Mouse (Mus musculus) hindlimb bud, embryonic 11.5 days (tissue): ENCODE data around the gene Rit1.
"Not testable (repeated sequence)": the region's sequence is repeated elsewhere in the genome, so short reads cannot be mapped to it uniquely, and the experiment has no call there.

Source experiments
- DNase-seq: peaks from one replicate; pipeline ENCODE4 v3.0.0-alpha.2; 2012; ENCODE audit warnings: low read depth, low spot score; ENCODE audit errors: extremely low spot score

Gene Rit1

DNA sequence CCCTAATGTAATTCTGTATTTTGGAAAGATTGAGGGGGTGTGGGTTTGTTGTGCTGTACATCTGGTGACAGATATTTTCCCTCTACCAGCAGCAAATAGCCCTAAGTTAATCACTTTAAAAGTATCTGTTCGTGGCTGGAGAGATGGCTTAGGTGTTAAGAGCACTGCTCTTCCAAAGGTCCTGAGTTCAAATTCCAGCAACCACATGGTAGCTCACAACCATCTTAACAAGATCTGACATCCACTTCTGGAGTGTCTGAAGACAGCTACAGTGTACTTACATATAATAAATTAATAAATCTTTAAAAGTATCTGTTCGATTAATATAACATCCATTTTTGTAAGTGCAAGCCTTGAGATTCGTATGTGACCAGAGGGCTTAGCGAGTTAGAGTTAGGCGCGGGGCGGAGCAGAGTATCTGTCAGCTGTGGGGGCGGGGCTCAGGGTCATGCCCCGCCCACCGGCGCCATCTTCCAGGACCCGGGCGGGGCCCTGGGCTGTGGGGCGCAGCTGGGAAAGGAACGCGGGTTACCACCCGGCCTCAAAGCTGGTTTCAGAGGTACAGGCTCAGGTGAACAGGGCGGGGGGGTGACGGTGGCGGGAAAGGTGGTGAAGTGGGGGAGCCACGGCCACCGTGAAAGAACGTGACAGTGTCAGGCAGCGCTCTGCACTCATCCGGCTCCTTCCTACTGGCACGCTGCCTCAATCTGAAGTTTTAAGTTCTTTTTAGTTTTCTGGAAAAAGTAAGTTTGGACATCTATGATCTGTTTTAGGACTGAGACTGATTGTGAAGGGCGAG is at the start of gene Rit1:
Gene Rit1 (plus strand): TSS at position 440 of the 799 bp plus-strand sequence.
- peak; percentile 39 for DNase-seq

DNA sequence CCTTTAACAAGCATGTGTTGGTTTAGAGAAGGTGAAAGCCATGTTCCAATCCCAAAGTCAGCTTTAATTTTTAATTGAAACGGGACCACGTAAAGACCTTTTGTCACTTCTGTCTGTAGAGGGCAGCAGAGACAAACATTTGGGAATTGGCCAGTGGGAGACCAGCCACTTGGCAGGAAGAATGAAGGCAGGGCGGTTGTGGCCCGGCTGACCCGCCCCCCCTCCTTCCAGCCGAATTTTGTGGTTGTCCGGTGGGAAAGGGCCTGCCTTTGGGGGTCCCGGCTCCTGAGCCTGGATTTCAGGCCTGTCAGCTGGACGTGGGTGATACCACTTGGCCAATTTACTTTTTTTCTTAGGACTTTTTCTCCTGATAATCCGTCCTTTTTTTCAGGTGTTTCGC is 39.2 kb upstream of the Rit1 start:
- peak; percentile 87 for DNase-seq

DNA sequence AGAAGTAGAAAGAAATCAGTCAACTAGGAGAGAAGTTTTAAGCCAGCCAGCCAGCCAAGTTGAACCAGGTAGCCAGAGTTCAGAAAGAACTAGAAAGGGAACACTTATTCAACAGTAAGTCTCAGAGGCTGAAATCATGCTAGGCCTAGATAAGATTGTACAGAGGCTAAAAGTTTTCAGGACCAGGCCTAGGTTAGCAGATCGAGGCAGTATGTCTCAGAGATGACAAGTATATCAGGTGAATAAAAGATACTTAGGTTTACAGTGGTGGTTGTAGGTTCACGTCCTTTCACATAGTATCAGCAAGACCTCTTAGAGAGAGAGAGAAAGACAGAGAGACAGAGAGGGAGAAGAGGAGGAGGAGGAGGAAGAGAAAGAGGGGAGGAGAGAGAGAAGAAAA is 32.8 kb upstream of the Rit1 start:
- no peak for DNase-seq

DNA sequence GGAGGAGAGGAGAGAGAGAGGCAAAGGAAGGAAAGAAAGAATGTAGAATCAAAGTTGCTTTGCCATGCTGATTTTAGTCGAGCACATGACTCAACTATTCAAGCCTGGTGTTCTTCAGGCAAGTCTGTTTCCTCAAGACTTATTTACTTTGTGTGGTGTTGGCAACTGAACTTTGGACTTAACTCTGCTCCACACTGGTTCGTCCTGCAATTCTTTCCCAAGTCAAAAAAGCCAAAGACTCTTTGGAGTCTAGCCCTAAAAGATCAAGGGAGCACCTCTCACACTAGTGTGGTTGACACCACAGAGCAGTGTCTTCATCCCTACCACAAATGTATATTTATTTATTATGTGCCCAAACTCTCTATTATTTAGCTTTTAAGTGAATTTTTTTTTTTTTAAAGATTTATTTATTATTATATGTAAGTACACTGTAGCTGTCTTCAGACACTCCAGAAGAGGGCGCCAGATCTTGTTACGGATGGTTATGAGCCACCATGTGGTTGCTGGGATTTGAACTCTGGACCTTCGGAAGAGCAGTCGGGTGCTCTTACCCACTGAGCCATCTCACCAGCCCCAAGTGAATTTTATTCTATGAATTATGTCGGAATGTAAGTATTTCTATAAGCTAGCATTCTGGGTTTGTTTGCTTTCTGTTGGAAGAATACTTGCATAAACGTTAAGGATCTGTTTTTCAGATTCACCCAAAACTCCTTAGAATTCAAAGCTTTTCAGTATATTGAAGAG is 32.2 kb upstream of the Rit1 start:
- DNase-seq = no peak

DNA sequence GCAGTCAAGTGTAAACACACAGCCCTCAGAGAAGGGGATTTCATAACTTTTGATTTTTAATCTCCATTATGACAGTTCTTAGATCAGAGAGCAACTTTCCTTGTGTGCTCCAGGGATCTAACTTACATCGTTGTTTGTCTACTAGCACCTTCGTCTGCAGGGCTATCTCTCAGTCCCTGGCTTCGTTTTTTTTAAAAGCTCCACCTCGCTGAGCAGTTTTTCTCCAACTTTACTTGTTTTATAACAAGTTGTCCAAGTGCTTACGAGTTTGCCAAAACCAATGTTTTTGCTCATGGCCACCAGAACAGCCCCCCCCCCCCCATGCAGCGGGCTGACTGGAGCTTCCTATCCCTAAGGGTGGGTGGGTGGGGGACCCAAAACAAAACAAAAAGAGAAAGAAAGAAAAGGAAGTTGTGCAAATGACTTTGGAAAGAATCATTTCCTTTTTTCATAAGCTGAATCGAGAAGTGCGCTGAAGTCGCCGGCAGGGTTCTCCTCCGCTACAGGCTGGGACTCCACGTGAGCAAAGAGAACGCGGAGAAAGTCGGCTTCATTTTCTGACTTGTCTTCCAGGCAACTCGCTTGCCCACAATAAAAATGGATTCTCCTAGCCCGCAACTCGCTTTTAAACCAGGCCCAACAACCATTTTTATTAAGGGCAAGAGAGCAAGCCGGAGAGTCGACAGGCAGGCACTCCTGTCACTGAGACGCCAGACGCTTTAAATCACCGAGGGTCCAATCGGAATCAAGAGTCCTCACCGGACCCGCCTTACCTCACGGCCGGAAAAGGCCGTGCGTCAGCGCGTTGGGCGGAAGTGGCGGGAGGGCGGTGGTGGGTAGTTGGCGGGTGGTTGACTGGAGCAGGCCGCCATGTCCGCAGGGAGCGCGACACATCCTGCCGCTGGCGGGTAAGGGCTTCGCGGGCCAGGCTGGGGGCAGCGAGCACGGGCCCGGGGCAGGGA is 31.4 kb upstream of the Rit1 start, which contains the start of gene Khdc4:
Gene Khdc4 (plus strand): TSS at position 824 of the 962 bp plus-strand sequence.
- DNase-seq = peak; percentile 97

DNA sequence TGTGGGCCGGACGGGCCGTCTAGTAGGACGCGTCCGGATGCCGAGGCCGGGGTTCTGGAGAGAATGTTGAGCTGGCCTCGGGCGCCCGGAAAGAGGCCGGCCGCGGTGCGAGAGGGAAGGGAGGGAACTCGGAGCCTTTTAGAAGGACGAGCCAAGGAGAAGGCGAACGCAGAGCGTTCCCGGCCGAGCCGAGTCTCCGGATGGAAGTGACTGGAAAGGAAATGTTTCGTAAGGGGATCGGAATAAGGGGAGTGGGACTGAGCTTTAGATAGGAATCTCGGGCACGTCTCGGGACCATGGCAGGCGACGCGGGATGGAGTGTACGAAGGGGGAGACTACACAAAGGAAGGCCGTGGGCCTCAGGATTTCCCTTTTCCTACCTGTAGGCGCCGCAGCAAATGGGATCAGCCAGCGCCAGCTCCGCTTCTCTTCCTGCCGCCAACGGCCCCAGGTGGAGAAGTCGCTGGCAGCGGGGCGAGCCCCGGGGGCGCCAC is 30.6 kb upstream of the Rit1 start:
- no peak for DNase-seq

DNA sequence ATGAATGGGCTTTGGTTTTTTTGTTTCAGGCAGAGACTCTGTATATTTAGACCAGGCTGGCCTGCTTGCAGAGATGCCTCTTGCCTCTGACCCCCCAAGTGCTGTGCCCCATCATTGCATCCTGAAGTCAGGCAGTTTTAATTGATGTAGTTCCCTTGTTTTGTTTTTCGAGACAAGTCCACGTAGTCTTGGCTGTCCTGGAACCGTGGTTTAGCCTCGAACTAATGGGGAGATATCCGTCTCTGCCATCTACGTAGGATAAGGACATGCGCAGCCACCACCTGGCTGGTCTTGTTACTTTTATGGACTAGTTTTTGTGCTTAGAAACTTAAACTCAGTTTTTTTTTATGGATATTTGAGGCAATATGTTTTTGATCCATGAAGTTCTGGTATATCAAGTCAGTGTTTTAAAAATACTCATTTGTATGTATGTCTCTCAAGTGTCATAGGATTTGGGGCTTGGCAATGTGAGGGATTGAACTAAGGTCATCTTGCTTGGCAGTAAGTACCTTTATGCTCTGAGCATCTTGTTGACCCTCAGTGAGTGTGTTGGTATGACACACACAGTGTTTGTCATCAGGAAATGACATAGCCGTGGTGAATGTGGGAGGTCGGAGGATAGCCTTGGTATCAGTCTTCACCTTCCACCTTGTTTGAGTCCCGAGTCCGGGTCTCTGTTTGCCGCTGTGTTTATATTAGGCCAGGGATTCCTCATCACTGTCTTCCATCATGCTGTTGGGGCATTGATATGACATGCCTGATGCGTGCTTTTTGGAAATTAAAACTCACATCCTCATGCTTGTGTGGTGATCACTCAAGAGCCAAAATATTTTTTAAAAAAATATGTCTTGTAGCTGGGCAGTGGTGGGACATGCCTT is 29.7 kb upstream of the Rit1 start:
- DNase-seq = no peak

DNA sequence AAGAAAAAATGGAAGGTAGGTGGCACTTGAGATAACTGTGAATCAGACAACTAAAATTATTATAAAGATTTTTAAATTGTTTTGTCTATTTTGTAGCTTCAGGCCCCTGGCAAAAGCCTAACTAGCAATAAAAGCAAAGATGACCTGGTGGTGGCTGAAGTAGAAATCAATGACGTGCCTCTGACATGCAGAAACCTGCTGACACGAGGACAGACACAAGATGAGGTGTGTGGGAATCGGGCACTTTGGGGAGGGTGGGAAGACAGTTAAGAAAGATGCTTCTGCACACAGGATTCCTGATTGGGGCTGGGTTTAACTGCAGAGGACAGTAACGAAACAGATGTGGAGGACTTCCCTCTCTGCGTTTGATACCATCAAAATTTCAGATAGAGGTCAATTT is 27.6 kb upstream of the Rit1 start:
- DNase-seq = no peak

DNA sequence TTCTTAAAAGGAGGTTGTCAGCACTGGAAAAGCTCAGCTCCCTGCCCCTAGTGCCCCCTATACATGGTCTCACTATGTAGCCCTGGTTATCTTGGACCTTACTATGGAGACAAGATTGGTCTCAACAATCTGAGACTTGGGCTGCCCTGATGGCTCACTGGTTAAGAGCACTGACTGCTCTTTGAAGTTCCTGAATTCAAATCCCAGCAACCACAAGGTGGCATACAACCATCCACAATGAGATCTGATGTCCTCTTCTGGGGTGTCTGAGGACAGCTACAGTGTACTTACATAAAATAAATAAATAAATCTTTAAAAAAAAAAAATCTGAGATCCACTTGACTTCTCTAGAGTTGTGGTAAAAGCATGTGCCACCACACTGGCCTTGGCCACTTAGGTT is 21.1 kb upstream of the Rit1 start:
- DNase-seq = no peak

DNA sequence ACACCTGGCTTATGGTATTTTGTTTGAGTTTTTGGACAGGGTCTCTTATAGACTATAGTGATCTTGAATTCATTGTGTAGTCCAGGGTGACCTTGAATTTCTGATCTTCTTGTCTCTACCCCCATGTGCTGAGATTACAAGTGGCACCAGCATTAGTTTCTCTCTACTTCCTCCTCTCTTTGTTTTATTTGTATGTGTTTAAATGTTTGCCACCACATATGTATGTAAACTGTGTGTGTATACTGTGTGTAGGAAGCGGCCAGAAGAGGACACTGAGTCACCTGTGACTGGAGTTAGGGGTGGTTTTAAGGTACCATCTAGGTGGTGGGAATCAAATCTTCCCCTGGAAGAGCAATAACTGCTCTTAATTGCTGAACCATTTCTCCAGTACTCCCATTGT is 18.6 kb upstream of the Rit1 start:
- DNase-seq = no peak

DNA sequence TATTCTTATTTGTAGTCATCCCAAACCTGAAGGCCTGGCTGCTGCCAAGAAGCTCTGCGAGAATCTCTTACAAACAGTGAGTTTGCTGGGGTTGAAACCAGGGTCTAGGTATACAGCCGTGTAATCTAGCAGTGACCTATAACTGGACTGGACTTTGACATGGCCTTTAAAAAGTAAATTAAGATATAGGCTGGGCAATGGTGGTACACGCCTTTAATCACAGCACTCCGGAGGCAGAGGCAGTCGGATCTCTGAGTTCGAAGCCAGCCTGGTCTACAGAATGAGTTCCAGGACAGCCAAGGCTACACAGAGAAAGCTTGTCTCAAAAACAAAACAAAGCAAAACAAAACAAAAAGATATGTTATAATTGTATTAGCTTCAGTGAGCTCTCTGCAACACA is 17.8 kb upstream of the Rit1 start:
- no peak for DNase-seq

DNA sequence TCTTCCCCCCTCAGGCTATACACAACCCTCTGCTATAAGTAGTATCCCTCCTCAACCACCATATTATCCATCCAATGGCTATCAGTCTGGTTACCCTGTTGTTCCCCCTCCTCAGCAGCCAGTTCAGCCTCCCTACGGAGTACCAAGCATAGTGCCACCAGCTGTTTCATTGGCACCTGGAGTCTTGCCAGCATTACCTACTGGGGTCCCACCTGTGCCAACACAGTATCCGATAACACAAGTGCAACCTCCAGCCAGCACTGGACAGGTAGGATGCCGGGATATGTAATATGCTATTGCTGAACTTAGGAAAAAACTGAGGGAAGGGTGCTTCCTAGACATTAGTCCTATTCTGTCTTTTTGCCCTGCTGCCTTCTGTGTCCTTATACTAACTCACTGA is 16.4 kb upstream of the Rit1 start:
- no peak for DNase-seq

DNA sequence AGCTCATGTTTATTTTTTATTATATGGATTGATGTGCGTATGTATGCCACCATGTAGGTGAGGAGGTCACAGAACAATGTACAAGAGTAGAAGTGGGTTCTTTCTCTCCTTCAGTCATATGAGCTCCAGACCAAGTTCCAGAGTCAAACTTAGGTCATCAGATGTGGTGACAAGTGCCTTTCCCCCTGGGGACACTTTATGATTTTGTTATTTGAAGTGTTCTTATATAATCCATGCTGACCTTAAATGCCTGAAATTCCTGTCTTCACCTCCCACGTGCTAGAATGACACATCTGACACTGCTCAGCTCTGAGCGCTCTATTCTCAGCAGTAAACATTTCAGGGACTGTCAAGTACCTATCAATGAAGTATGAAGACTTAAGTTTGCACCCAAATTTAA is 15.4 kb upstream of the Rit1 start:
- no peak for DNase-seq

DNA sequence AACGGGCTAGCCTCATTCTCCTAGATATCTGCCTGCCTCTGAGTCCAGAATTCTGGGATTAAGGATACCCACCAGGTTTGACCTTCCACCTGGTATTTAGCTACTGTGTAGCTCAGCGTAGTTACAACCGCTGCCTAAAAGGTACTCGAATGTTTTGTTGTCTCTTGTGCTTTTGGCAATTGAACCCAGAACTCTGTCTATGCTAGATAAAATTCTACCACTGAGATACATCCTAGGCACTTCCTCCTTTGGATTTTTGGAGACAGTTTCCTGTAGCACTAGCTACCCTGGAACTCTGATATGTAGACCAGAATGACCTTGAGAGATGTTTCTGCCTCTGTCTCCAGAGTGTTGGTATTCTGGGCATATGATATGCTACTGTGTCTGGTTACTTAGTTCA is 2.9 kb upstream of the Rit1 start:
- no peak for DNase-seq

DNA sequence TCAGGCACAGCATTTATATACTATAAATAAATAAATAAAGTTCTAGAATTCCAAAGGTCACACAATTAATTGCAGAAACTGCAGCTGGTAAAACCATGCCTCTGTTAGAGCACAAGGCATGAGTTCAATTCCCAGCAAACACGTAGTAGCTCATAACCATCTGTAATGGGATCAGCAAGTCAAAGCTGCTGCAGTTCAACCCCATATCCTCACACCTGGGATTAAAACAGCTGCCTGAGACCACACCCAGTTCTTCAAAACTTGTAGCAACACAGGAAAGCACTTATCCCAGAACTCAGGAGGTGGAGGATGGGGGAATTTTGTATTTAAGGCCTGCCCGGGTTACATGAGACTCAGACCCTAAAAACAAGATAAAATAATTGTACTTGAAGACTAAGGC is 1.9 kb upstream of the Rit1 start:
- no peak for DNase-seq

DNA sequence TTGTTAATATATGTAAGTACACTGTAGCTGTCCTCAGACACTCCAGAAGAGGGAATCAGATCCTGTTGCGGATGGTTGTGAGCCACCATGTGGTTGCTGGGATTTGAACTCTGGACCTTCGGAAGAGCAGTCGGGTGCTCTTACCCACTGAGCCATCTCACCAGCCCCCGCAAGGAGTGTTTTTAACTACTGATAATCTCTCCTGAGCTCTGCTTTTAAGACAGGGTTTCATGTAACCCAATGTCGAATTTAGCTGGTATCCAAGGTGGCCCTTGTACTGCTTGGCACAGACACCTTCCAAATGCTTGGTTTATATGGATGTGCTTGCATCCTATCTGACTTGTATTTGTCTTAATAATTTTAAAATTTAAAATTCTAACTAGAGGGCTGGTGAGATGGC is 922 bp upstream of the Rit1 start:
- DNase-seq = not testable (repeated sequence)

DNA sequence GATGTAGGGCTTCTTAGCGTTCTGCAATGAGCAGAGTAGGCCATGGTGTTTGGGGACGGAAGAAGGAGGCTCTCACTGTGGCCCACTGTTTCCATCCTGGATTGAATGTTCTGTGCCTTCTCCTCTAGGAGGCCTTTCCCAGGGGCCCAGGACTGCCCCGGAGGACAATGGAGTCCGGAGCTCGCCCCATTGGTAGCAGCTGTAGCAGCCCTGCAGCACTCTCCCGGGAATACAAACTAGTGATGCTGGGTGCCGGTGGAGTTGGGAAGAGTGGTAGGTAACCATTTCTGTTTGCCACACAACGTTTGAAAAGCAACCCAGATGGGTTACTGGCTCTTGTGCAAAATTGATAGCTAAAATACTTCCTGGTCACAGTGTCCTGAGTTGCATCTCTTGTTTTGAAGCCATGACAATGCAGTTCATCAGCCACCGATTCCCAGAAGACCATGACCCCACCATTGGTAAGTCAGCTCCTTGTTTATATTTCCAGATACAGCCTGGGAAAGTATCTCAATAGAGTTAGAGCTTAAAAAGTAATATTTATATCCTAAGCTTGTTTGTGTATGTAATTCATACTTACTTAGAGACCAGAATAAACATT is 660 bp downstream of the Rit1 start:
- DNase-seq = no peak

DNA sequence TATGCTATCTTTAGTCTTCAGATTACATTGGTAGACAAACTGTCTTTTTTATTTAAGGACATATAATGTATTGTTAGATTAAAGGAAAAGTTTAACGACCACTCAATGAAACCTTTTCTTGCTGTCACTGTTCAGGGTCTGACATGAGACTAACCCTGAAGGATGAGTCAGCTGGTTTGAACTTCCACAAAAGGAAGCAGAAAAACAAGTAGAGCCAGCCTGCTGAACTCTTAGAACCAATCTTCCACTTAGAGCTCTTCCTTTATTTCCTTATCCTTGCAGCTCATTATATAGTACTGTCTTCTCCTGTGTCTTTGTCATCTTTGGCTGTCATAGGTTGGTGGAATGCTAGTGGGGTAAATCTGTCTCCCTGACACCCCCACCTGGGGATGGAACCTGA is 1.2 kb downstream of the Rit1 start:
- no peak for DNase-seq

DNA sequence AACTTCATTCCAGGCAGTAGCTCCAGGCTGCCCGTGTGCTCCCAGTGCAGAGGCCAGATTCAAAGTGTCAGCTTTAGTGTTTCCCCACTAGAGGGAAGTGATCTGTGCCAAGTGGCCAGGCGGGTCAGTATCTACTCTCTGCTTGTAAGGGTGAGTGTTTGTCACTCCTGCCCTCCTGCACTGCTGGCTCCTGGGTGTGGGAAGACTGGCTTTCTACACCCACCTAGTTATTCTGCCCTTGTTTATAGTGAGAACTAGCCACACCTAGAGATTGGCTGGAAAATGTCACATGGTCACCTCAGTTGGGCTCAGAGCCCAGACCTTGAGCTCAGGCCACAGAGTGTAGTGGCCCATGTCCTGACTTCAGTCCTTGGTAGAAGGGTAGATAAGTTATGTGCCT is 2.5 kb downstream of the Rit1 start:
- no peak for DNase-seq

DNA sequence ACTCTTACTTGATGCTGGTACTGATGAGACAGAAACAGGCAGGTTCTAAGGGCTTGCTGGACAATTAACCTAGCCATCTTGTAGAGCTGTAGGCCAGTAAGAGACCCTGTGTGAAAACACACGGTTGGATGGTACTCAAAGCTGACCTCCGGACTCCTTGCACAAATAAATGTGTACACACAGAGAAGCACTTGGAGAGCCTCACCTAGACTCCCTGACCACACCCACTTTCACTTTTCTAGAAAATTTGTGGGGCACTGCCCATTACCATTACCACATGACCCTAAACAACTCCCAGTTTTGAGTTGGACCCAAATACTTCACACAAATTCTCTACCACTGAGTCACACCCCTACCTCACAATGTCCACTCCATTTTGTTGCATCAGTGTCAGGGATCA is 19.9 kb downstream of the Rit1 start:
- no peak for DNase-seq
